Mouse (Mus musculus) stomach, embryonic 14.5 days (tissue): Measurements from ENCODE around the gene Atg10. TPM values are rescaled to one million over a fixed set of nuclear protein-coding genes. Genes with fewer than 3 reads are reported as not detected.
"Not testable (repeated sequence)": the region's sequence is repeated elsewhere in the genome, so short reads cannot be mapped to it uniquely, and the experiment has no call there.

Experiments used
- ATAC-seq: fragments of 200-750 bp; cut with Nextera tagmentation; 2 replicates; pipeline ENCODE4 v1.8.0; 2017; ENCODE audit warnings: low read depth, moderate TSS enrichment; ENCODE audit not compliant: insufficient number of reproducible peaks, insufficient read depth, low FRiP score
- H3K27ac ChIP-seq: fragments of 300-500 bp; sonication (generic); 2 replicates; pipeline ENCODE4 v1.5.1; 2014; ENCODE audit warnings: mild to moderate bottlenecking, low read length, moderate library complexity, mixed read lengths
- H3K27me3 ChIP-seq: fragments of 300-500 bp; sonication (generic); 2 replicates; pipeline ENCODE4 v1.6.1; 2014; ENCODE audit warnings: low read length, control low read depth, mixed read lengths; ENCODE audit not compliant: control insufficient read depth, insufficient read depth
- H3K36me3 ChIP-seq: fragments of 300-500 bp; sonication (generic); 2 replicates; pipeline ENCODE4 v1.6.1; 2014; ENCODE audit warnings: mild to moderate bottlenecking, control low read depth, low read length, moderate library complexity, mixed read lengths; ENCODE audit not compliant: control insufficient read depth, insufficient read depth
- H3K4me1 ChIP-seq: fragments of 300-500 bp; sonication (generic); 2 replicates; pipeline ENCODE4 v1.6.1; 2014; ENCODE audit warnings: low read length, control low read depth, mixed read lengths; ENCODE audit not compliant: control insufficient read depth, insufficient read depth
- H3K4me2 ChIP-seq: fragments of 300-500 bp; sonication (generic); replicated peaks from 2 replicates; pipeline ENCODE4 v1.6.1; 2014; ENCODE audit warnings: low read depth, low read length, control low read depth
- H3K4me3 ChIP-seq: fragments of 300-500 bp; sonication (generic); 2 replicates; pipeline ENCODE4 v1.5.1; 2014; ENCODE audit warnings: low read depth, low read length, control low read depth
- H3K9ac ChIP-seq: fragments of 300-500 bp; sonication (generic); replicated peaks from 2 replicates; pipeline ENCODE4 v1.6.1; 2014; ENCODE audit warnings: low read depth, mild to moderate bottlenecking, control low read depth, low read length, moderate library complexity, mixed read lengths
- H3K9me3 ChIP-seq: fragments of 300-500 bp; sonication (generic); 2 replicates; pipeline ENCODE4 v1.6.1; 2016; ENCODE audit warnings: low read depth, low read length, control low read depth; ENCODE audit not compliant: control insufficient read depth
- WGBS: fragments of 180-500 bp; shearing (Covaris S2); extraction: QIAGEN DNeasy Blood & Tissue Kit; methylation state at CpG from one replicate; pipeline ENCODE4 v1.1.7; 2014; 5-methylcytosine and 5-hydroxymethylcytosine counted together
- polyA plus RNA-seq: library from polyadenylated mRNA; unstranded; fragments of >200 nt; fragmentation: Nextera tagmentation; extraction: Ambion mirVana; gene quantifications from 2 replicates; pipeline ENCODE4 v1.2.1, GENCODE M21; 2014

The Atg10 gene
- polyA plus RNA-seq: 14.7 and 15.0 TPM in 2 replicates

- H3K4me2 ChIP-seq: peak within 1 kb of the TSS; percentile 32
- no peaks in the 10 kb centered on the region for H3K27me3 ChIP-seq
- H3K9me3 ChIP-seq: no peaks in the 10 kb centered on the region
- peak; percentile 98 for ATAC-seq
- 0 out of 2 replicates have a peak, but pooled peaks cover 4% of the 10 kb centered on the region for H3K4me1 ChIP-seq
- 2% methylated on average over 55 of the region's 55 CpGs for WGBS
- H3K27ac ChIP-seq: peak within 1 kb of the TSS; percentile 82
- peak within 1 kb of the TSS; percentile 58 for H3K4me3 ChIP-seq
- peak within 1 kb of the TSS; percentile 60 for H3K9ac ChIP-seq
- H3K36me3 ChIP-seq: no peaks in the 10 kb centered on the region
Measured at GRCm38 (mm10) chr13:91223587-91224437, at the start of gene Atg10. Gene Atg10, minus strand, starts transcription at chr13:91223968.

GRCm38 (mm10) chr13:91252406-91252805, 28.6 kb upstream of the Atg10 start:
- no peak overlapping the region for H3K4me2 ChIP-seq
- H3K4me1 ChIP-seq: no peaks in the 10 kb centered on the region
- WGBS: 89% methylated on average over 3 of the region's 3 CpGs
- H3K9ac ChIP-seq: no peak overlapping the region
- H3K27me3 ChIP-seq: no peaks in the 10 kb centered on the region
- H3K9me3 ChIP-seq: no peaks in the 10 kb centered on the region
- ATAC-seq: no peak
- H3K36me3 ChIP-seq: no peaks in the 10 kb centered on the region
- H3K27ac ChIP-seq: no peak overlapping the region
- H3K4me3 ChIP-seq: no peak overlapping the region

- WGBS: 85% methylated on average over 1 of the region's 1 CpGs
- no peak overlapping the region for H3K4me3 ChIP-seq
- no peak overlapping the region for H3K4me2 ChIP-seq
- H3K9ac ChIP-seq: no peak overlapping the region
- no peaks in the 10 kb centered on the region for H3K4me1 ChIP-seq
- no peaks in the 10 kb centered on the region for H3K36me3 ChIP-seq
- H3K27me3 ChIP-seq: no peaks in the 10 kb centered on the region
- H3K27ac ChIP-seq: no peak overlapping the region
- no peaks in the 10 kb centered on the region for H3K9me3 ChIP-seq
- ATAC-seq: no peak
Measured at GRCm38 (mm10) chr13:91251636-91252035, 27.9 kb upstream of the Atg10 start.

GRCm38 (mm10) chr13:91250050-91250449, 26.3 kb upstream of the Atg10 start:
- not testable (repeated sequence) for H3K4me2 ChIP-seq, ATAC-seq, H3K4me3 ChIP-seq, H3K9ac ChIP-seq, H3K36me3 ChIP-seq, H3K9me3 ChIP-seq, H3K4me1 ChIP-seq, H3K27me3 ChIP-seq, H3K27ac ChIP-seq
- WGBS: 88% methylated on average over 2 of the region's 2 CpGs

GRCm38 (mm10) chr13:91246472-91246871, 22.7 kb upstream of the Atg10 start:
- no peak overlapping the region for H3K4me3 ChIP-seq
- H3K27me3 ChIP-seq: no peaks in the 10 kb centered on the region
- WGBS: 48% methylated on average over 2 of the region's 2 CpGs
- no peaks in the 10 kb centered on the region for H3K9me3 ChIP-seq
- ATAC-seq: no peak
- H3K36me3 ChIP-seq: no peaks in the 10 kb centered on the region
- H3K4me2 ChIP-seq: no peak overlapping the region
- H3K27ac ChIP-seq: no peak overlapping the region
- no peaks in the 10 kb centered on the region for H3K4me1 ChIP-seq
- H3K9ac ChIP-seq: no peak overlapping the region

GRCm38 (mm10) chr13:91237976-91238375, 14.2 kb upstream of the Atg10 start:
- H3K4me1 ChIP-seq: no peaks in the 10 kb centered on the region
- no peak overlapping the region for H3K27ac ChIP-seq
- WGBS: 72% methylated on average over 3 of the region's 3 CpGs
- no peak overlapping the region for H3K4me2 ChIP-seq
- no peaks in the 10 kb centered on the region for H3K36me3 ChIP-seq
- H3K9me3 ChIP-seq: no peaks in the 10 kb centered on the region
- ATAC-seq: no peak
- H3K27me3 ChIP-seq: no peaks in the 10 kb centered on the region
- no peak overlapping the region for H3K4me3 ChIP-seq
- H3K9ac ChIP-seq: no peak overlapping the region

- H3K4me3 ChIP-seq: no peak overlapping the region
- H3K27me3 ChIP-seq: no peaks in the 10 kb centered on the region
- no peaks in the 10 kb centered on the region for H3K9me3 ChIP-seq
- no peaks in the 10 kb centered on the region for H3K4me1 ChIP-seq
- no peak overlapping the region for H3K27ac ChIP-seq
- WGBS: 71% methylated on average over 2 of the region's 2 CpGs
- H3K36me3 ChIP-seq: no peaks in the 10 kb centered on the region
- no peak for ATAC-seq
- H3K4me2 ChIP-seq: no peak overlapping the region
- no peak overlapping the region for H3K9ac ChIP-seq
Measured at GRCm38 (mm10) chr13:91236884-91237283, 13.1 kb upstream of the Atg10 start.

- 76% methylated on average over 2 of the region's 2 CpGs for WGBS
- Histone ChIP-seq H3K27ac (peak overlapping the region; percentile 82), H3K4me1 (0 out of 2 replicates have a peak, but pooled peaks cover 4% of the 10 kb centered on the region), H3K4me2 (peak overlapping the region; percentile 32), H3K27me3 (no peaks in the 10 kb centered on the region), H3K4me3 (peak overlapping the region; percentile 58), H3K9me3 (no peaks in the 10 kb centered on the region), H3K9ac (0 out of 2 replicates have a peak overlapping the region, but pooled peaks have one; percentile 60), H3K36me3 (no peaks in the 10 kb centered on the region)
- no peak for ATAC-seq
Measured at GRCm38 (mm10) chr13:91224438-91224814, 658 bp upstream of the Atg10 start.
